Comparison of ENCODE assay signal across 9 mouse cellular contexts in genomic region chr11:115509773-115510506, GRCm38 (mm10). TPM values are rescaled to one million over a fixed set of nuclear protein-coding genes. Genes with fewer than 3 reads are reported as not detected.
DNase-seq lines count a peak whose midpoint lies in the region; ATAC-seq and TF ChIP-seq lines count a peak whose summit lies in the region.
"Had no signal": no experiment of that assay in that cellular context is flagged by ENCODE, and none has a peak within 500 bp of the region (broad histone marks: within the 10 kb centered on the region; RNA-seq: fewer than 3 reads in every experiment).

No protein-coding gene starts in this region.

- H3K4me2 ChIP-seq in intestine, embryonic 14.5 days (ENCODE audit: low read length), result peak overlapping the region; percentile 92
- peak overlapping the region; percentile 90 for H3K4me2 ChIP-seq in neural tube, embryonic 12.5 days (replicated peaks)

- no peaks in the 10 kb centered on the region for H3K27me3 ChIP-seq in intestine, embryonic 14.5 days (replicated peaks; ENCODE audit: control insufficient read depth, insufficient read depth, low read length)
- no peaks in the 10 kb centered on the region for H3K27me3 ChIP-seq in neural tube, embryonic 12.5 days (replicated peaks)
- H3K27me3 ChIP-seq in kidney, adult 2 months (replicated peaks; ENCODE audit: control insufficient read depth, insufficient read depth, low read length), result no peaks in the 10 kb centered on the region

- ATAC-seq in intestine, embryonic 14.5 days (replicated peaks; ENCODE audit: low FRiP score, low TSS enrichment, low read depth), result no peak
- no peak for ATAC-seq in neural tube, embryonic 12.5 days (ENCODE audit: low FRiP score, low read depth)

- no peak overlapping the region for H3K4me3 ChIP-seq in intestine, embryonic 14.5 days (ENCODE audit: low read depth, low read length)
- peak overlapping the region; percentile 11; the same call in 1 of the 2 replicates for H3K4me3 ChIP-seq in neural tube, embryonic 12.5 days
- H3K4me3 ChIP-seq in kidney, adult 2 months (ENCODE audit: insufficient read depth, low read depth, low read length), result no peak overlapping the region

- DNase-seq in right cerebral cortex, postnatal 25 days, result peak; percentile 17
- DNase-seq in right cerebral cortex, postnatal 36 days (ENCODE audit: low spot score in 2 of 2), result no peak
- peak; percentile 7 for DNase-seq in fibroblast of lung, adult 2 months (ENCODE audit: low read depth)
- peak; percentile 66 for DNase-seq in intestine, embryonic 14.5 days (ENCODE audit: low spot score)
- DNase-seq in left cerebral cortex, postnatal 36 days (ENCODE audit: low spot score in 2 of 2), result no peak
- DNase-seq in kidney, adult 2 months, result no peak
- DNase-seq in right cerebral cortex, adult 18-20 months, result no peak

- TF ChIP-seq CTCF in kidney, adult 2 months (conservative IDR thresholded peaks at IDR 0.05; ENCODE audit: insufficient read depth, insufficient read length, low read depth, low read length), result no peak

- H3K4me1 ChIP-seq in intestine, embryonic 14.5 days (replicated peaks; ENCODE audit: control insufficient read depth, insufficient read depth, low read length), result peaks cover 38% of the 10 kb centered on the region
- peaks cover 55% of the 10 kb centered on the region for H3K4me1 ChIP-seq in neural tube, embryonic 12.5 days
- H3K4me1 ChIP-seq in kidney, adult 2 months (ENCODE audit: control insufficient read depth, insufficient read depth, low read length), result peaks cover 3% of the 10 kb centered on the region

- H3K9ac ChIP-seq in intestine, embryonic 14.5 days (ENCODE audit: low read length), result no peak overlapping the region; the same call in 1 of the 2 replicates
- H3K9ac ChIP-seq in neural tube, embryonic 12.5 days, result peak overlapping the region; percentile 48

- 26% methylated on average over 6 of the region's 6 CpGs for WGBS in intestine, embryonic 14.5 days
- whole genome bisulfite sequencing in neural tube, embryonic 12.5 days, result 41% methylated on average over 6 of the region's 6 CpGs
- 65% methylated on average over 6 of the region's 6 CpGs for WGBS in kidney, adult 2 months

- intact Hi-C loops in left cerebral cortex, postnatal 36 days (cut with DNase I), result no loop called here

- TF ChIP-seq POLR2A in kidney, adult 2 months (IDR thresholded peaks at IDR 0.05; ENCODE audit: low read depth, low read length), result no peak

- H3K36me3 ChIP-seq in intestine, embryonic 14.5 days (ENCODE audit: control insufficient read depth, insufficient read depth, low read length), result no peaks in the 10 kb centered on the region
- H3K36me3 ChIP-seq in neural tube, embryonic 12.5 days, result peaks cover 4% of the 10 kb centered on the region
- H3K36me3 ChIP-seq in kidney, adult 2 months (ENCODE audit: control insufficient read depth, insufficient read depth, low read length), result no peaks in the 10 kb centered on the region

- H3K27ac ChIP-seq in intestine, embryonic 14.5 days (ENCODE audit: low read depth), result peak overlapping the region; percentile 67
- H3K27ac ChIP-seq in neural tube, embryonic 12.5 days, result no peak overlapping the region; the same call in 1 of the 2 replicates
- no peak overlapping the region for H3K27ac ChIP-seq in kidney, adult 2 months (ENCODE audit: insufficient read depth, low read depth, low read length)

- no peaks in the 10 kb centered on the region for H3K9me3 ChIP-seq in intestine, embryonic 14.5 days (ENCODE audit: control insufficient read depth, low read length)
- H3K9me3 ChIP-seq in neural tube, embryonic 12.5 days, result no peaks in the 10 kb centered on the region

RNA-seq across cellular contexts. Expression of gene Jpt1, which starts 4.2 kb away (rescaled TPM):
- 573 and 633 TPM in 2 replicates for polyA plus RNA-seq in intestine, embryonic 14.5 days (2014; fragmentation: Nextera tagmentation; extraction: Ambion mirVana)
- polyA plus RNA-seq in neural tube, embryonic 12.5 days (2016; fragmentation: Nextera tagmentation; extraction: Ambion mirVana), result 999 and 1,042 TPM in 2 replicates
- total RNA-seq in left cerebral cortex, postnatal 36 days (2021), result 100 to 1,000 TPM; 143 to 159 TPM
- 62.9 and 64.9 TPM in 2 replicates for polyA plus RNA-seq in kidney, adult 2 months (2012; rRNA removed)

RNA-seq across cellular contexts. Expression of gene Nt5c, which starts 18.3 kb away (rescaled TPM):
- 115 and 133 TPM in 2 replicates for polyA plus RNA-seq in intestine, embryonic 14.5 days (2014; fragmentation: Nextera tagmentation; extraction: Ambion mirVana)
- polyA plus RNA-seq in neural tube, embryonic 12.5 days (2016; fragmentation: Nextera tagmentation; extraction: Ambion mirVana), result 84.8 and 87.1 TPM in 2 replicates
- total RNA-seq in left cerebral cortex, postnatal 36 days (2021), result 10 to 100 TPM; 61.0 to 69.8 TPM
- polyA plus RNA-seq in kidney, adult 2 months (2012; rRNA removed), result 47.6 and 50.5 TPM in 2 replicates

RNA-seq across cellular contexts. Expression of gene Sumo2, which starts 26.1 kb away (rescaled TPM):
- polyA plus RNA-seq in intestine, embryonic 14.5 days (2014; fragmentation: Nextera tagmentation; extraction: Ambion mirVana), result 891 and 947 TPM in 2 replicates
- 1,184 and 1,219 TPM in 2 replicates for polyA plus RNA-seq in neural tube, embryonic 12.5 days (2016; fragmentation: Nextera tagmentation; extraction: Ambion mirVana)
- total RNA-seq in left cerebral cortex, postnatal 36 days (2021), result 100 to 1,000 TPM; 291 to 294 TPM
- polyA plus RNA-seq in kidney, adult 2 months (2012; rRNA removed), result 48.4 and 85.2 TPM in 2 replicates

RNA-seq across cellular contexts. Expression of gene Armc7, which starts 34.5 kb away (rescaled TPM):
- 6.5 and 6.9 TPM in 2 replicates for polyA plus RNA-seq in intestine, embryonic 14.5 days (2014; fragmentation: Nextera tagmentation; extraction: Ambion mirVana)
- 12.9 and 13.1 TPM in 2 replicates for polyA plus RNA-seq in neural tube, embryonic 12.5 days (2016; fragmentation: Nextera tagmentation; extraction: Ambion mirVana)
- 10 to 100 TPM; 13.0 to 13.5 TPM for total RNA-seq in left cerebral cortex, postnatal 36 days (2021)
- 6.8 and 7.3 TPM in 2 replicates for polyA plus RNA-seq in kidney, adult 2 months (2012; rRNA removed)

RNA-seq across cellular contexts. Expression of gene Slc16a5, which starts 47.7 kb away (rescaled TPM):
- 1.9 and 2.5 TPM in 2 replicates for polyA plus RNA-seq in intestine, embryonic 14.5 days (2014; fragmentation: Nextera tagmentation; extraction: Ambion mirVana)
- polyA plus RNA-seq in neural tube, embryonic 12.5 days (2016; fragmentation: Nextera tagmentation; extraction: Ambion mirVana), result 0.09 and 0.14 TPM in 2 replicates
- not detected for total RNA-seq in left cerebral cortex, postnatal 36 days (2021)
- 31.1 and 42.8 TPM in 2 replicates for polyA plus RNA-seq in kidney, adult 2 months (2012; rRNA removed)
- total RNA-seq: common myeloid progenitor, adult 5-6 weeks had no signal

Comparison
In these comparisons a context has a peak if more than half of its experiments do, and no peak if none do; other contexts are left out.
1. DNase-seq: peak in right cerebral cortex, postnatal 25 days (single experiment), fibroblast of lung, adult 2 months (single experiment) and intestine, embryonic 14.5 days (single experiment); none in right cerebral cortex, postnatal 36 days (0 of 2), left cerebral cortex, postnatal 36 days (0 of 2), kidney, adult 2 months (single experiment) and right cerebral cortex, adult 18-20 months (single experiment).
2. RNA of gene Sumo2, which starts 26.1 kb away (polyA plus RNA-seq): 1,184 to 1,219 TPM in neural tube, embryonic 12.5 days and 891 to 947 TPM in intestine, embryonic 14.5 days; 48.4 to 85.2 TPM in kidney, adult 2 months; every median in the first group is over 10 times any median in the second.